ENCODE assay signal across 31 mouse cellular contexts in genomic region chr5:17505540-17505939, GRCm38 (mm10). TPM values are rescaled to one million over a fixed set of nuclear protein-coding genes. Genes with fewer than 3 reads are reported as not detected.
DNase-seq lines count a peak whose midpoint lies in the region; ATAC-seq and TF ChIP-seq lines count a peak whose summit lies in the region.
"Had no signal": no experiment of that assay in that cellular context is flagged by ENCODE, and none has a peak within 500 bp of the region (broad histone marks: within the 10 kb centered on the region; RNA-seq: fewer than 3 reads in every experiment).

No protein-coding gene starts in this region.

- H3K27me3 ChIP-seq in kidney, adult 2 months (replicated peaks; ENCODE audit: control insufficient read depth, insufficient read depth, low read length), result no peaks in the 10 kb centered on the region
- no peaks in the 10 kb centered on the region for H3K27me3 ChIP-seq in kidney, embryonic 16.5 days (ENCODE audit: insufficient read depth, low read length)
- H3K27me3 ChIP-seq in lung, postnatal 0 days (replicated peaks; ENCODE audit: insufficient read depth, low read length), result no peaks in the 10 kb centered on the region
- H3K27me3 ChIP-seq: embryonic facial prominence, embryonic 15.5 days; forebrain, embryonic 13.5 days; hindbrain, embryonic 12.5 days; liver, embryonic 15.5 days; megakaryocyte, embryonic 14.5 days; midbrain, embryonic 13.5 days; stomach, embryonic 15.5 days had no signal

- no peak overlapping the region for H3K9ac ChIP-seq in kidney, embryonic 16.5 days (replicated peaks; ENCODE audit: low read length)
- H3K9ac ChIP-seq in lung, postnatal 0 days (replicated peaks; ENCODE audit: low read depth), result no peak overlapping the region
- H3K9ac ChIP-seq: embryonic facial prominence, embryonic 15.5 days; forebrain, embryonic 13.5 days; hindbrain, embryonic 12.5 days; liver, embryonic 15.5 days; midbrain, embryonic 13.5 days; stomach, embryonic 15.5 days had no signal

- no peak overlapping the region for H3K4me2 ChIP-seq in kidney, embryonic 16.5 days (replicated peaks; ENCODE audit: low read depth, low read length)
- H3K4me2 ChIP-seq in lung, postnatal 0 days (replicated peaks; ENCODE audit: low read depth, low read length), result no peak overlapping the region
- H3K4me2 ChIP-seq: embryonic facial prominence, embryonic 15.5 days; forebrain, embryonic 13.5 days; heart, embryonic 11.5 days; hindbrain, embryonic 12.5 days; liver, embryonic 15.5 days; midbrain, embryonic 13.5 days; stomach, embryonic 15.5 days had no signal

- H3K4me3 ChIP-seq in kidney, adult 2 months (ENCODE audit: insufficient read depth, low read depth, low read length), result no peak overlapping the region
- H3K4me3 ChIP-seq in kidney, embryonic 16.5 days (ENCODE audit: low read length), result no peak overlapping the region
- no peak overlapping the region for H3K4me3 ChIP-seq in lung, postnatal 0 days (ENCODE audit: low read depth, low read length)
- H3K4me3 ChIP-seq: embryonic facial prominence, embryonic 10.5 days; embryonic facial prominence, embryonic 15.5 days; forebrain, embryonic 13.5 days; hindbrain, embryonic 12.5 days; liver, embryonic 15.5 days; megakaryocyte, embryonic 14.5 days; midbrain, embryonic 13.5 days; stomach, embryonic 15.5 days had no signal

- TF ChIP-seq POLR2A in kidney, adult 2 months (IDR thresholded peaks at IDR 0.05; ENCODE audit: low read depth, low read length), result no peak

- TF ChIP-seq CTCF in kidney, adult 2 months (conservative IDR thresholded peaks at IDR 0.05; ENCODE audit: insufficient read depth, insufficient read length, low read depth, low read length), result no peak
- TF ChIP-seq CTCF in lung, postnatal 0 days (IDR thresholded peaks at IDR 0.05), result no peak

- peak; percentile 2 for DNase-seq in kidney, adult 2 months
- peak; percentile 49 for DNase-seq in lung, postnatal 0 days (ENCODE audit: low spot score)
- DNase-seq in lung, postnatal 4 days, result no peak
- peak; percentile 56 for DNase-seq in 3T3-L1 (ENCODE audit: low read depth, low spot score)
- peak; percentile 83 for DNase-seq in fat pad, adult 2 months (ENCODE audit: extremely low read depth, low read depth, low spot score)
- no peak for DNase-seq in spleen, postnatal 36 days (ENCODE audit: low spot score in 2 of 2)
- DNase-seq: adrenal gland, adult 8-10 months; cerebellum, adult 8-10 months; cerebellum, postnatal 25 days; gastrocnemius, postnatal 14 days; heart, postnatal 36 days; kidney, postnatal 4 days; thymus, postnatal 14 days had no signal

- no peak for TF ChIP-seq EP300 in lung, postnatal 0 days (IDR thresholded peaks at IDR 0.05)

- no peaks in the 10 kb centered on the region for H3K36me3 ChIP-seq in kidney, adult 2 months (ENCODE audit: control insufficient read depth, insufficient read depth, low read length)
- H3K36me3 ChIP-seq in kidney, embryonic 16.5 days (ENCODE audit: insufficient read depth, low read length), result no peaks in the 10 kb centered on the region
- H3K36me3 ChIP-seq in lung, postnatal 0 days (ENCODE audit: insufficient read depth, low read length), result no peaks in the 10 kb centered on the region
- H3K36me3 ChIP-seq: embryonic facial prominence, embryonic 10.5 days; embryonic facial prominence, embryonic 15.5 days; hindbrain, embryonic 12.5 days; liver, embryonic 15.5 days; midbrain, embryonic 13.5 days; stomach, embryonic 15.5 days had no signal

- no peaks in the 10 kb centered on the region for H3K4me1 ChIP-seq in kidney, adult 2 months (ENCODE audit: control insufficient read depth, insufficient read depth, low read length)
- H3K4me1 ChIP-seq in kidney, embryonic 16.5 days (ENCODE audit: insufficient read depth, low read length), result no peaks in the 10 kb centered on the region
- no peaks in the 10 kb centered on the region for H3K4me1 ChIP-seq in lung, postnatal 0 days (ENCODE audit: insufficient read depth, low read depth, low read length)
- H3K4me1 ChIP-seq: embryonic facial prominence, embryonic 10.5 days; embryonic facial prominence, embryonic 15.5 days; forebrain, embryonic 13.5 days; liver, embryonic 15.5 days; megakaryocyte, embryonic 14.5 days; stomach, embryonic 15.5 days had no signal

- no peak for ATAC-seq in kidney, embryonic 16.5 days (ENCODE audit: low FRiP score, low TSS enrichment)
- peak; percentile 67 for ATAC-seq in lung, postnatal 0 days
- ATAC-seq: forebrain, embryonic 13.5 days; hindbrain, postnatal 0 days; intestine, postnatal 0 days; midbrain, embryonic 13.5 days had no signal

- H3K9me3 ChIP-seq in kidney, embryonic 16.5 days (ENCODE audit: low read length), result no peaks in the 10 kb centered on the region
- H3K9me3 ChIP-seq in lung, postnatal 0 days (ENCODE audit: low read length), result no peaks in the 10 kb centered on the region
- H3K9me3 ChIP-seq: embryonic facial prominence, embryonic 10.5 days; embryonic facial prominence, embryonic 15.5 days; forebrain, embryonic 13.5 days; hindbrain, embryonic 12.5 days; liver, embryonic 15.5 days; megakaryocyte, embryonic 14.5 days; midbrain, embryonic 13.5 days; stomach, embryonic 15.5 days had no signal

- no peak overlapping the region for H3K27ac ChIP-seq in kidney, adult 2 months (ENCODE audit: insufficient read depth, low read depth, low read length)
- no peak overlapping the region for H3K27ac ChIP-seq in kidney, embryonic 16.5 days (ENCODE audit: low read length)
- H3K27ac ChIP-seq in lung, postnatal 0 days (ENCODE audit: low read length), result no peak overlapping the region
- H3K27ac ChIP-seq: embryonic facial prominence, embryonic 10.5 days; embryonic facial prominence, embryonic 15.5 days; forebrain, embryonic 13.5 days; hindbrain, embryonic 12.5 days; hindbrain, postnatal 0 days; liver, embryonic 15.5 days; midbrain, embryonic 13.5 days; stomach, embryonic 15.5 days had no signal

RNA-seq across cellular contexts. Expression of gene Speer4f1, which starts 29.6 kb away (rescaled TPM):
- not detected in 2 replicates for polyA plus RNA-seq in kidney, adult 2 months (2012; rRNA removed)
- polyA plus RNA-seq in kidney, embryonic 16.5 days (2015; fragmentation: Nextera tagmentation; extraction: Ambion mirVana), result 0.12 TPM in 1 of 2 replicates, not detected in the other
- not detected in 2 replicates for polyA plus RNA-seq in lung, postnatal 0 days (2015; fragmentation: Nextera tagmentation; extraction: Ambion mirVana)
- polyA plus RNA-seq: embryonic facial prominence, embryonic 10.5 days; embryonic facial prominence, embryonic 15.5 days; forebrain, embryonic 13.5 days; heart, embryonic 11.5 days; heart, embryonic 16.5 days; hindbrain, embryonic 12.5 days; hindbrain, postnatal 0 days; intestine, postnatal 0 days; kidney, embryonic 14.5 days; limb, embryonic 14.5 days; liver, embryonic 15.5 days; lung, embryonic 16.5 days; midbrain, embryonic 13.5 days; neural tube, embryonic 14.5 days; stomach, embryonic 15.5 days; urinary bladder, adult 2 months had no signal

Comparison
In these comparisons a context has a peak if more than half of its experiments do, and no peak if none do; other contexts are left out.
1. DNase-seq: peak in kidney, adult 2 months (single experiment), lung, postnatal 0 days (single experiment), 3T3-L1 (single experiment) and fat pad, adult 2 months (single experiment); none in lung, postnatal 4 days (0 of 2) and spleen, postnatal 36 days (0 of 2).